In the genomic region with DNA sequence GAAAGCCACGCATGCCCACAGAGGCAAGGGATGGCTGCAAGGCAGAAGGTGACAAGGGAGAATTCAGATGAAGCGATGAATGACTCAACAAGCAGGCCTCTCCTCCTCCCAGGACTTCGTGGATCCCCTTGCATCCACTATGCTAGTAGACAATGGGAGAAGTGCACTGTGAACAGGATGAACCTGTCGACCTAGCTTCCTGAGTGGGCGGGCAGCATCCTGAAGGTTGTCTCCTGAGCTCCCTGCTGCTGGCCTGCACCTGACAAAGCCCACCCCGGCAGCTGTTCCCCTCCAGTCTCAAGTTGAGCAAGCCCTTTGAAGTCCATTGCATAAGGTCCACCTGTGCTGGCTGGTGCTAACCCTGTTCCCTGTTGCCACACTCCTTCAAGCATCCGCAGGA, we compare ENCODE assay signal across 25 mouse cellular contexts.
DNase-seq lines count a peak whose midpoint lies in the region; ATAC-seq and TF ChIP-seq lines count a peak whose summit lies in the region.
"Had no signal": no experiment of that assay in that cellular context is flagged by ENCODE, and none has a peak within 500 bp of the region (broad histone marks: within the 10 kb centered on the region; RNA-seq: fewer than 3 reads in every experiment).

No protein-coding gene starts in this region.

- intact Hi-C loops in heart, postnatal 36 days (cut with DNase I) = no loop called here

- no peaks in the 10 kb centered on the region for H3K27me3 ChIP-seq in thymus, adult 2 months (ENCODE audit: control insufficient read depth, insufficient read depth, low read length)
- H3K27me3 ChIP-seq: embryonic facial prominence, embryonic 12.5 days; embryonic facial prominence, embryonic 15.5 days; heart, embryonic 12.5 days; heart, embryonic 15.5 days; hindbrain, embryonic 12.5 days; hindbrain, embryonic 15.5 days; Patski had no signal

- 60% methylated on average over 7 of the region's 7 CpGs for WGBS in thymus, adult 2 months

- peak; percentile 85 for DNase-seq in heart, adult 11 months
- no peak for DNase-seq in heart, postnatal 36 days
- peak; percentile 15 for DNase-seq in thymus, adult 2 months
- DNase-seq in thymus, postnatal 10 days (ENCODE audit: low spot score in 2 of 2) = no peak
- peak; percentile 30 for DNase-seq in gonadal fat pad, adult 2 months (ENCODE audit: low read depth)
- no peak for DNase-seq in testis, postnatal 10 days (ENCODE audit: low spot score)
- DNase-seq in cerebellum, postnatal 4 days (ENCODE audit: low spot score in 2 of 2) = no peak
- DNase-seq: adrenal gland, postnatal 10 days; adrenal gland, postnatal 36 days; cerebellum, adult 18-20 months; cerebellum, adult 9-10 months; cerebellum, postnatal 14 days; forebrain, postnatal 0 days; gastrocnemius, postnatal 25 days; heart, adult 18-20 months; heart, postnatal 10 days had no signal

- no peak overlapping the region for H3K27ac ChIP-seq in thymus, adult 2 months (ENCODE audit: control insufficient read depth, insufficient read depth, low read length)
- H3K27ac ChIP-seq: embryonic facial prominence, embryonic 12.5 days; embryonic facial prominence, embryonic 15.5 days; heart, embryonic 15.5 days; hindbrain, embryonic 12.5 days; hindbrain, embryonic 15.5 days had no signal

- peaks cover 6% of the 10 kb centered on the region; the same call in 1 of the 2 replicates for H3K4me1 ChIP-seq in thymus, adult 2 months (replicated peaks; ENCODE audit: control insufficient read depth, insufficient read depth, low read length)
- H3K4me1 ChIP-seq: embryonic facial prominence, embryonic 12.5 days; heart, embryonic 12.5 days; heart, embryonic 15.5 days; hindbrain, embryonic 12.5 days; hindbrain, embryonic 15.5 days had no signal

- ATAC-seq in megakaryocyte progenitor cell, adult 5-6 weeks (replicated peaks; ENCODE audit: poor library complexity) = peak; percentile 39; the same call in 1 of the 2 replicates
- ATAC-seq: forebrain, embryonic 14.5 days; forebrain, postnatal 0 days; Patski had no signal

- H3K4me3 ChIP-seq in thymus, adult 2 months (ENCODE audit: control insufficient read depth, insufficient read depth, low read length) = no peak overlapping the region
- H3K4me3 ChIP-seq: embryonic facial prominence, embryonic 12.5 days; embryonic facial prominence, embryonic 15.5 days; heart, embryonic 12.5 days; heart, embryonic 15.5 days; hindbrain, embryonic 12.5 days; hindbrain, embryonic 15.5 days had no signal

- H3K36me3 ChIP-seq in thymus, adult 2 months (ENCODE audit: control insufficient read depth, insufficient read depth, low read length) = no peaks in the 10 kb centered on the region
- H3K36me3 ChIP-seq: embryonic facial prominence, embryonic 12.5 days; embryonic facial prominence, embryonic 15.5 days; heart, embryonic 12.5 days; heart, embryonic 15.5 days; hindbrain, embryonic 12.5 days; hindbrain, embryonic 15.5 days had no signal

- no peak for TF ChIP-seq CTCF in thymus, adult 2 months (IDR thresholded peaks at IDR 0.05; ENCODE audit: borderline replicate concordance, control insufficient read depth, extremely low read depth, insufficient read depth, low read length, poor library complexity)

- TF ChIP-seq POLR2A in thymus, adult 2 months (IDR thresholded peaks at IDR 0.05; ENCODE audit: control insufficient read depth, extremely low read depth, insufficient read depth, low read length, poor library complexity) = no peak

Comparison
In these comparisons a context has a peak if more than half of its experiments do, and no peak if none do; other contexts are left out.
1. DNase-seq: peak in heart, adult 11 months (single experiment), thymus, adult 2 months (single experiment) and gonadal fat pad, adult 2 months (single experiment); none in heart, postnatal 36 days (0 of 2), thymus, postnatal 10 days (0 of 2), testis, postnatal 10 days (single experiment) and cerebellum, postnatal 4 days (0 of 2).